In the genomic region with DNA sequence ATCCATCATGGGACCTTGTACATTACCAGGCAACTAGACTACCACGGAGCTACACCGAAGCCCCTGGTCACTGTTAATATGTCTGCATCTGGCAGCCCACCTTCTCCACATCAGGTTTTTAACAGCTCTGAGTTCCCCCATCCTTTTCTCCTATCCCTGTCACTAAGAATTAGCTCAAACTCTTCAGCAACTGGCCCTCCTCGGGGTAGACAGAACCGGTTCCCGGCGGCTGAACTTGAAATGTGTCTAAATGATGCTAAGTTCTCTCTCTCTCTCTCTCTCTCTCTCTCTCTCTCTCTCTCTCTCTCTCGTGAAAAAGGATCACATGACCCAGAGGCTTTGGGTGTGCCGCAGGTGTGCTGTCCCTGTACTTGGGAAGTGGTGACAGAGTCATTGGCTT, we compare ENCODE assay signal across 22 mouse cellular contexts. TPM values are rescaled to one million over a fixed set of nuclear protein-coding genes. Genes with fewer than 3 reads are reported as not detected.
DNase-seq lines count a peak whose midpoint lies in the region; ATAC-seq lines count a peak whose summit lies in the region.
"Had no signal": no experiment of that assay in that cellular context is flagged by ENCODE, and none has a peak within 500 bp of the region (broad histone marks: within the 10 kb centered on the region; RNA-seq: fewer than 3 reads in every experiment).

No protein-coding gene starts in this region.

- no peak overlapping the region for H3K27ac ChIP-seq in embryonic facial prominence, embryonic 14.5 days (replicated peaks; ENCODE audit: low read depth, low read length)
- H3K27ac ChIP-seq in embryonic facial prominence, embryonic 10.5 days (replicated peaks), result no peak overlapping the region
- peak overlapping the region; percentile 79; the same call in 1 of the 2 replicates for H3K27ac ChIP-seq in kidney, embryonic 15.5 days
- H3K27ac ChIP-seq: embryonic facial prominence, embryonic 12.5 days; forebrain, embryonic 12.5 days; forebrain, embryonic 15.5 days; heart, embryonic 13.5 days; hindbrain, embryonic 12.5 days; hindbrain, embryonic 15.5 days had no signal

- peaks cover 3% of the 10 kb centered on the region; the same call in 1 of the 2 replicates for H3K9me3 ChIP-seq in embryonic facial prominence, embryonic 14.5 days (ENCODE audit: control insufficient read depth, low read length)
- H3K9me3 ChIP-seq in embryonic facial prominence, embryonic 10.5 days, result no peaks in the 10 kb centered on the region
- H3K9me3 ChIP-seq in kidney, embryonic 15.5 days (replicated peaks), result no peaks in the 10 kb centered on the region
- H3K9me3 ChIP-seq: embryonic facial prominence, embryonic 12.5 days; forebrain, embryonic 12.5 days; forebrain, embryonic 15.5 days; G1E; heart, embryonic 13.5 days; hindbrain, embryonic 12.5 days; hindbrain, embryonic 15.5 days had no signal

- peaks cover 7% of the 10 kb centered on the region; the same call in 1 of the 2 replicates for H3K4me1 ChIP-seq in embryonic facial prominence, embryonic 14.5 days (ENCODE audit: control insufficient read depth, insufficient read depth, low read length)
- H3K4me1 ChIP-seq in embryonic facial prominence, embryonic 10.5 days, result peaks cover 22% of the 10 kb centered on the region
- H3K4me1 ChIP-seq in kidney, embryonic 15.5 days, result peaks cover 41% of the 10 kb centered on the region
- H3K4me1 ChIP-seq: forebrain, embryonic 15.5 days; hindbrain, embryonic 15.5 days had no signal

- no peak for ATAC-seq in embryonic facial prominence, embryonic 14.5 days (ENCODE audit: low read depth)
- no peak for ATAC-seq in kidney, embryonic 15.5 days (replicated peaks; ENCODE audit: low FRiP score)
- ATAC-seq: forebrain, embryonic 15.5 days had no signal

- H3K4me2 ChIP-seq in embryonic facial prominence, embryonic 14.5 days (ENCODE audit: low read depth, low read length), result no peak overlapping the region
- no peak overlapping the region for H3K4me2 ChIP-seq in kidney, embryonic 15.5 days
- H3K4me2 ChIP-seq: embryonic facial prominence, embryonic 12.5 days; forebrain, embryonic 12.5 days; forebrain, embryonic 15.5 days; heart, embryonic 13.5 days; hindbrain, embryonic 12.5 days; hindbrain, embryonic 15.5 days had no signal

- no peaks in the 10 kb centered on the region for H3K36me3 ChIP-seq in embryonic facial prominence, embryonic 14.5 days (ENCODE audit: control insufficient read depth, insufficient read depth, low read length)
- no peaks in the 10 kb centered on the region for H3K36me3 ChIP-seq in embryonic facial prominence, embryonic 10.5 days (replicated peaks)
- no peaks in the 10 kb centered on the region for H3K36me3 ChIP-seq in kidney, embryonic 15.5 days
- H3K36me3 ChIP-seq: embryonic facial prominence, embryonic 12.5 days; forebrain, embryonic 12.5 days; forebrain, embryonic 15.5 days; G1E; heart, embryonic 13.5 days; hindbrain, embryonic 12.5 days; hindbrain, embryonic 15.5 days had no signal

- 70% methylated on average over 8 of the region's 8 CpGs for WGBS in embryonic facial prominence, embryonic 14.5 days
- 86% methylated on average over 8 of the region's 8 CpGs for WGBS in embryonic facial prominence, embryonic 10.5 days
- 59% methylated on average over 8 of the region's 8 CpGs for WGBS in kidney, embryonic 15.5 days

- H3K9ac ChIP-seq in embryonic facial prominence, embryonic 14.5 days (ENCODE audit: low read depth, low read length), result no peak overlapping the region
- no peak overlapping the region for H3K9ac ChIP-seq in kidney, embryonic 15.5 days
- H3K9ac ChIP-seq: embryonic facial prominence, embryonic 12.5 days; forebrain, embryonic 12.5 days; forebrain, embryonic 15.5 days; hindbrain, embryonic 12.5 days; hindbrain, embryonic 15.5 days had no signal

- DNase-seq in embryonic facial prominence, embryonic 14.5 days (ENCODE audit: low spot score), result peak; percentile 24
- no peak for DNase-seq in embryonic facial prominence, embryonic 10.5 days (ENCODE audit: low spot score)
- no peak for DNase-seq in kidney, adult 11 months
- peak; percentile 36 for DNase-seq in ES-CJ7 (ENCODE audit: low read depth, low spot score)
- peak; percentile 73 for DNase-seq in retina, postnatal 1 day
- no peak for DNase-seq in cerebellum, postnatal 14 days
- DNase-seq: cerebellum, adult 11 months; cerebellum, adult 2 months; cerebellum, postnatal 10 days; gastrocnemius, postnatal 25 days; heart, adult 18-20 months; heart, postnatal 14 days had no signal

- no peaks in the 10 kb centered on the region for H3K27me3 ChIP-seq in embryonic facial prominence, embryonic 14.5 days (replicated peaks; ENCODE audit: control insufficient read depth, insufficient read depth, low read length)
- H3K27me3 ChIP-seq in embryonic facial prominence, embryonic 10.5 days (replicated peaks; ENCODE audit: low read depth, poor library complexity, severe bottlenecking), result no peaks in the 10 kb centered on the region
- no peaks in the 10 kb centered on the region for H3K27me3 ChIP-seq in kidney, embryonic 15.5 days
- H3K27me3 ChIP-seq: embryonic facial prominence, embryonic 12.5 days; forebrain, embryonic 15.5 days; heart, embryonic 13.5 days; hindbrain, embryonic 12.5 days; hindbrain, embryonic 15.5 days; Patski had no signal

- H3K4me3 ChIP-seq in embryonic facial prominence, embryonic 14.5 days (ENCODE audit: low read depth, low read length), result no peak overlapping the region
- no peak overlapping the region for H3K4me3 ChIP-seq in embryonic facial prominence, embryonic 10.5 days
- no peak overlapping the region for H3K4me3 ChIP-seq in kidney, embryonic 15.5 days (replicated peaks)
- H3K4me3 ChIP-seq: embryonic facial prominence, embryonic 12.5 days; erythroblast, embryonic 14.5 days; forebrain, embryonic 12.5 days; forebrain, embryonic 15.5 days; heart, embryonic 13.5 days; hindbrain, embryonic 12.5 days; hindbrain, embryonic 15.5 days had no signal

RNA-seq across cellular contexts. Expression of a gene that starts 16.4 kb away (rescaled TPM):
- 14.7 and 16.1 TPM in 2 replicates for polyA plus RNA-seq in embryonic facial prominence, embryonic 14.5 days (2014; fragmentation: Nextera tagmentation; extraction: Ambion mirVana)
- polyA plus RNA-seq in embryonic facial prominence, embryonic 10.5 days (2016; fragmentation: Nextera tagmentation; extraction: Ambion mirVana), result 35.1 TPM in 2 replicates
- polyA plus RNA-seq in kidney, embryonic 15.5 days (2015; fragmentation: Nextera tagmentation; extraction: Ambion mirVana), result 31.3 and 31.4 TPM in 2 replicates

RNA-seq across cellular contexts. Expression of a gene that starts 39.1 kb away (rescaled TPM):
- polyA plus RNA-seq in embryonic facial prominence, embryonic 14.5 days (2014; fragmentation: Nextera tagmentation; extraction: Ambion mirVana), result 38.6 and 39.4 TPM in 2 replicates
- polyA plus RNA-seq in embryonic facial prominence, embryonic 10.5 days (2016; fragmentation: Nextera tagmentation; extraction: Ambion mirVana), result 62.6 and 65.0 TPM in 2 replicates
- 58.4 and 60.8 TPM in 2 replicates for polyA plus RNA-seq in kidney, embryonic 15.5 days (2015; fragmentation: Nextera tagmentation; extraction: Ambion mirVana)

Comparison
In these comparisons a context has a peak if more than half of its experiments do, and no peak if none do; other contexts are left out.
1. DNase-seq: peak in embryonic facial prominence, embryonic 14.5 days (single experiment), ES-CJ7 (single experiment) and retina, postnatal 1 day (single experiment); none in embryonic facial prominence, embryonic 10.5 days (single experiment), kidney, adult 11 months (single experiment) and cerebellum, postnatal 14 days (0 of 2).